Mouse (Mus musculus) adrenal gland (tissue): ENCODE results near the gene Tle4.

Experiments
- intact Hi-C: fragments of 180-260 bp; cut with DNase I; formaldehyde crosslinking; loops from one replicate; pipeline ENCODE4 v1.15.1; 2025

The Tle4 gene

GRCm38 (mm10) chr19:14591809-14592535 lies 5.9 kb downstream of the Tle4 start:
- intact Hi-C loops = no loop called here

GRCm38 (mm10) chr19:14590154-14590553 lies 7.7 kb downstream of the Tle4 start:
- intact Hi-C loops = no loop called here

GRCm38 (mm10) chr19:14588221-14589123 lies 9.4 kb downstream of the Tle4 start:
- intact Hi-C loops = no loop called here

- intact Hi-C loops = no loop called here
Observed at GRCm38 (mm10) chr19:14586171-14586570, 11.7 kb downstream of the Tle4 start.

- intact Hi-C loops = no loop called here
Observed at GRCm38 (mm10) chr19:14585731-14586130, 12.1 kb downstream of the Tle4 start.

- intact Hi-C loops = no loop called here
Observed at GRCm38 (mm10) chr19:14585235-14585634, 12.6 kb downstream of the Tle4 start.

GRCm38 (mm10) chr19:14578698-14579097 lies 19.2 kb downstream of the Tle4 start:
- intact Hi-C loops = no loop called here

- intact Hi-C loops = no loop called here
Observed at GRCm38 (mm10) chr19:14578016-14578415, 19.8 kb downstream of the Tle4 start.

GRCm38 (mm10) chr19:14576311-14576710 lies 21.5 kb downstream of the Tle4 start:
- intact Hi-C loops = no loop called here

GRCm38 (mm10) chr19:14568879-14569278 lies 29.0 kb downstream of the Tle4 start:
- intact Hi-C loops = no loop called here

GRCm38 (mm10) chr19:14567081-14567480 lies 30.8 kb downstream of the Tle4 start:
- intact Hi-C loops = no loop called here

GRCm38 (mm10) chr19:14566564-14567021 lies 31.3 kb downstream of the Tle4 start:
- intact Hi-C loops = no loop called here

GRCm38 (mm10) chr19:14565424-14566069 lies 32.3 kb downstream of the Tle4 start:
- intact Hi-C loops = no loop called here

- intact Hi-C loops = no loop called here
Observed at GRCm38 (mm10) chr19:14563273-14563959, 34.4 kb downstream of the Tle4 start.

- intact Hi-C loops = no loop called here
Observed at GRCm38 (mm10) chr19:14547871-14548270, 50.0 kb downstream of the Tle4 start.

GRCm38 (mm10) chr19:14547133-14547842 lies 50.6 kb downstream of the Tle4 start:
- intact Hi-C loops = no loop called here

GRCm38 (mm10) chr19:14545485-14545884 lies 52.4 kb downstream of the Tle4 start:
- intact Hi-C loops = no loop called here

GRCm38 (mm10) chr19:14543305-14543704 lies 54.5 kb downstream of the Tle4 start:
- intact Hi-C loops = no loop called here

GRCm38 (mm10) chr19:14540678-14541077 lies 57.2 kb downstream of the Tle4 start:
- intact Hi-C loops = no loop called here

- intact Hi-C loops = no loop called here
Observed at GRCm38 (mm10) chr19:14536676-14537075, 61.2 kb downstream of the Tle4 start.

GRCm38 (mm10) chr19:14534447-14534846 lies 63.4 kb downstream of the Tle4 start:
- intact Hi-C loops = no loop called here
